Mouse (Mus musculus): ENCODE results near the gene Nfyc. TPM values are rescaled to one million over a fixed set of nuclear protein-coding genes. Genes with fewer than 3 reads are reported as not detected.

Nfyc gene
- polyA plus RNA-seq, 2 experiments, result 50.6 to 53.3 TPM

- Histone ChIP-seq H3K9ac (replicated peaks) (no peak overlapping the region), H3K27me3 (ENCODE audit: control insufficient read depth, insufficient read depth, low read length) (peaks cover 19% of the 10 kb centered on the region), H3K36me3 (replicated peaks; ENCODE audit: control insufficient read depth, insufficient read depth, low read depth) (no peaks in the 10 kb centered on the region), H3K27ac (no peak overlapping the region), H3K4me3 (ENCODE audit: insufficient read depth in 1 of 2, low read depth in 2 of 2, low read length in 2 of 2) (no peak overlapping the region), H3K9me3 (ENCODE audit: control insufficient read depth, low read length) (no peaks in the 10 kb centered on the region), H3K4me1 (replicated peaks; ENCODE audit: control insufficient read depth in 2 of 2, insufficient read depth in 2 of 2, low read length in 1 of 2) (peaks cover 8% of the 10 kb centered on the region in 2 experiments), H3K4me2 (ENCODE audit: low read depth) (no peak overlapping the region)
- DNase-seq (ENCODE audit: low read depth in 3 of 3, low spot score in 3 of 3) (no peak), ATAC-seq (ENCODE audit: insufficient read depth) (no peak)
- TF ChIP-seq EP300 (IDR thresholded peaks at IDR 0.05; ENCODE audit: low read depth) (no peak), CTCF (IDR thresholded peaks at IDR 0.05; ENCODE audit: low read depth) (no peak)
- 52% methylated on average over 6 of the region's 6 CpGs for WGBS (ENCODE audit: insufficient replicate concordance)
Observed at GRCm38 (mm10) chr4:120729441-120729840, 101.9 kb downstream of the Nfyc start.

DNA sequence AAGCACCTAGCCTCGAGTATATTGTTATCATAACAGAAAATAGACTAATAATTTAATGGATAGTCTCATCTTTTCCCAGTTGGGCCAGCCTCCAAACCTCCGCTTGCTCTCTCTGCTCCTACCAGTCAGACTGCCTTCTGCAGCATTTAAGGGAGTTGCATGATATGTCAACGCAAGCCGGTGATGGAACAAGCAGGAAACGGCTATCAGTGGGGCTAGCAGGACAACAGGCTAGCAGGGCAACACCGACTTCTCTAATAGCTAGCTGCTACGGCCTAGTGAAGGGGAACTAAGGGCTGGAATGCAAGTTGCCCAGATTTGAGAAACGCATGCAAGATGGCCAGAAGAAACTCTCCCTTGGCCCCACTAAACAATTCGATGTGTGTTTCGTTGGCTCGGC is 103.5 kb downstream of the Nfyc start:
- DNase-seq (ENCODE audit: low read depth in 3 of 3, low spot score in 3 of 3) (no peak), ATAC-seq (ENCODE audit: insufficient read depth) (no peak)
- TF ChIP-seq EP300 (IDR thresholded peaks at IDR 0.05; ENCODE audit: low read depth) (no peak), CTCF (IDR thresholded peaks at IDR 0.05; ENCODE audit: low read depth) (no peak)
- Histone ChIP-seq H3K27ac (no peak overlapping the region), H3K4me3 (ENCODE audit: insufficient read depth in 1 of 2, low read depth in 2 of 2, low read length in 2 of 2) (no peak overlapping the region), H3K4me2 (ENCODE audit: low read depth) (no peak overlapping the region), H3K9ac (replicated peaks) (no peak overlapping the region), H3K4me1 (replicated peaks; ENCODE audit: control insufficient read depth in 2 of 2, insufficient read depth in 2 of 2, low read length in 1 of 2) (peaks cover 8% of the 10 kb centered on the region in 2 experiments), H3K27me3 (ENCODE audit: control insufficient read depth, insufficient read depth, low read length) (peaks cover 14% of the 10 kb centered on the region), H3K9me3 (ENCODE audit: control insufficient read depth, low read length) (no peaks in the 10 kb centered on the region), H3K36me3 (replicated peaks; ENCODE audit: control insufficient read depth, insufficient read depth, low read depth) (no peaks in the 10 kb centered on the region)
- 54% methylated on average over 11 of the region's 11 CpGs for WGBS (ENCODE audit: insufficient replicate concordance)

DNA sequence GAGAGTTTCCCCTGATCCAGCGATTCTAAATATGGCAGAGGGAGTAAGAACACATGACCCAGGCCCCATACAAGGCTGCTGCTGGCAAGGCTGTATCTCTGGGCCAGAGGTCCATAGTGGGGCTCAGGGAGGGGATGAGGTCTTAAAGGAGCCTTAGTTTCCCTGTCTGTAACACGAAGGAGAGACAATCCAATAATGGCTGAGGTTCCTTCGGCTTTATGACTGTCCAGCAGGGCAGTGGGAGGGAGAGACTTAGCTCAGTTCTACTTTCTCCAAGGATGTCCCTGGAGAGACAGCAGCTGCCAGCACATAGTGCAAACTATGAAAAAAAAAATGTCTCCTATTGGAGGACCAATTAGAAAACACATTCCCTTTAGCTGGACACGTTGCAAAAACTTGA is 105.2 kb downstream of the Nfyc start:
- Histone ChIP-seq H3K27me3 (ENCODE audit: control insufficient read depth, insufficient read depth, low read length) (peaks cover 4% of the 10 kb centered on the region), H3K4me3 (ENCODE audit: insufficient read depth in 1 of 2, low read depth in 2 of 2, low read length in 2 of 2) (no peak overlapping the region), H3K27ac (no peak overlapping the region), H3K9ac (replicated peaks) (no peak overlapping the region), H3K4me1 (replicated peaks; ENCODE audit: control insufficient read depth in 2 of 2, insufficient read depth in 2 of 2, low read length in 1 of 2) (peaks cover 4 to 6% of the 10 kb centered on the region in 2 experiments), H3K36me3 (replicated peaks; ENCODE audit: control insufficient read depth, insufficient read depth, low read depth) (no peaks in the 10 kb centered on the region), H3K4me2 (ENCODE audit: low read depth) (no peak overlapping the region), H3K9me3 (ENCODE audit: control insufficient read depth, low read length) (no peaks in the 10 kb centered on the region)
- DNase-seq (ENCODE audit: low read depth in 3 of 3, low spot score in 3 of 3) (no peak), ATAC-seq (ENCODE audit: insufficient read depth) (no peak)
- TF ChIP-seq CTCF (IDR thresholded peaks at IDR 0.05; ENCODE audit: low read depth) (no peak), EP300 (IDR thresholded peaks at IDR 0.05; ENCODE audit: low read depth) (no peak)
- 52% methylated on average over 4 of the region's 4 CpGs for WGBS (ENCODE audit: insufficient replicate concordance)

DNA sequence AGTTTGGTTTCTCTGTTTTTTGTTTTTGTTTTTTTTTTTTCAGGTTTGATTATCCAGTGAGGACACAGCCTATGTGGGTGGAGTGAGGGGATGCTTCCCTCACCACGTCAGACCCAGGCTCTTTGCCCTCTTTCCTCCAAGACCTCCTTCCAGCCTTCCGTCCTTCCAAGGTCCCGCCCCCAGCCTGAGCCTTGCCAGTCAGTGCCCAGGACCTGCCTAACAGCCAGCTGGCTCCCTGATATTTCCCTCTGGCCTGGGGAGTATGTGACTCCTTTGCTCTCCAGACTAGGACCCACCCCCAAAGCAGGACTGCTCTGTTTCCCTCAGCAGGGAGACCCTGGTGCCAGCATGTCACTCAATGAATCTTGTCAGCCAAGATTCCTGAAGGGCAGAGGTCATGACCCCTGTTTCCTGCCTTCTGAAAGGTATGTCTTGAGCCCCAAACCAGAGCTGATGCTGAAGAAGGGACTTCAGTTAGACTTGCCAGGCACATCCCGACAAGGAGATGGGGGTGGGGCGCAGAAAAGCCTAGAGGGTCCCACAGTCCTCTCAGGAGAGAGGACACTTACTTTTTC is 105.8 kb downstream of the Nfyc start:
- Histone ChIP-seq H3K27me3 (ENCODE audit: control insufficient read depth, insufficient read depth, low read length) (peaks cover 4% of the 10 kb centered on the region), H3K36me3 (replicated peaks; ENCODE audit: control insufficient read depth, insufficient read depth, low read depth) (no peaks in the 10 kb centered on the region)

GRCm38 (mm10) chr4:120721574-120721973 is 109.8 kb downstream of the Nfyc start:
- 52% methylated on average over 2 of the region's 2 CpGs for WGBS (ENCODE audit: insufficient replicate concordance)
- H3K36me3 ChIP-seq (replicated peaks; ENCODE audit: control insufficient read depth, insufficient read depth, low read depth), result no peaks in the 10 kb centered on the region
- TF ChIP-seq CTCF (IDR thresholded peaks at IDR 0.05; ENCODE audit: low read depth), result no peak
- TF ChIP-seq EP300 (IDR thresholded peaks at IDR 0.05; ENCODE audit: low read depth), result no peak
- H3K9ac ChIP-seq (replicated peaks), result no peak overlapping the region
- peaks cover 13% of the 10 kb centered on the region for H3K27me3 ChIP-seq (ENCODE audit: control insufficient read depth, insufficient read depth, low read length)
- no peaks in the 10 kb centered on the region; a peak in 1 of 4 replicates for H3K4me1 ChIP-seq (replicated peaks; ENCODE audit: control insufficient read depth in 2 of 2, insufficient read depth in 2 of 2, low read length in 1 of 2)
- H3K9me3 ChIP-seq (ENCODE audit: control insufficient read depth, low read length), result no peaks in the 10 kb centered on the region
- ATAC-seq (ENCODE audit: insufficient read depth), result no peak
- no peak for DNase-seq (ENCODE audit: low read depth in 3 of 3, low spot score in 3 of 3)
- no peak overlapping the region for H3K27ac ChIP-seq
- no peak overlapping the region for H3K4me2 ChIP-seq (ENCODE audit: low read depth)
- no peak overlapping the region for H3K4me3 ChIP-seq (ENCODE audit: insufficient read depth in 1 of 2, low read depth in 2 of 2, low read length in 2 of 2)

More for the DNA sequence above, 105.8 kb downstream of the Nfyc start:
- Histone ChIP-seq H3K4me1 (replicated peaks; ENCODE audit: control insufficient read depth in 2 of 2, insufficient read depth in 2 of 2, low read length in 1 of 2) (peaks cover 2% of the 10 kb centered on the region in 2 experiments), H3K4me3 (ENCODE audit: insufficient read depth in 1 of 2, low read depth in 2 of 2, low read length in 2 of 2) (no peak overlapping the region), H3K27ac (no peak overlapping the region), H3K9ac (replicated peaks) (no peak overlapping the region), H3K4me2 (ENCODE audit: low read depth) (no peak overlapping the region), H3K9me3 (ENCODE audit: control insufficient read depth, low read length) (no peaks in the 10 kb centered on the region)
- DNase-seq (ENCODE audit: low read depth in 3 of 3, low spot score in 3 of 3), result no peak
- ATAC-seq (ENCODE audit: insufficient read depth), result no peak
- 41% methylated on average over 5 of the region's 5 CpGs for WGBS (ENCODE audit: insufficient replicate concordance)
- TF ChIP-seq EP300 (IDR thresholded peaks at IDR 0.05; ENCODE audit: low read depth) (no peak), CTCF (IDR thresholded peaks at IDR 0.05; ENCODE audit: low read depth) (no peak)

All from liver, embryonic 14.5 days (tissue).